Mouse (Mus musculus): Measurements from ENCODE around the gene Ccdc126. TPM values are rescaled to one million over a fixed set of nuclear protein-coding genes. Genes with fewer than 3 reads are reported as not detected.

The Ccdc126 gene
- polyA plus RNA-seq, 1 experiment from 2014 or later: 11.6 TPM

DNA sequence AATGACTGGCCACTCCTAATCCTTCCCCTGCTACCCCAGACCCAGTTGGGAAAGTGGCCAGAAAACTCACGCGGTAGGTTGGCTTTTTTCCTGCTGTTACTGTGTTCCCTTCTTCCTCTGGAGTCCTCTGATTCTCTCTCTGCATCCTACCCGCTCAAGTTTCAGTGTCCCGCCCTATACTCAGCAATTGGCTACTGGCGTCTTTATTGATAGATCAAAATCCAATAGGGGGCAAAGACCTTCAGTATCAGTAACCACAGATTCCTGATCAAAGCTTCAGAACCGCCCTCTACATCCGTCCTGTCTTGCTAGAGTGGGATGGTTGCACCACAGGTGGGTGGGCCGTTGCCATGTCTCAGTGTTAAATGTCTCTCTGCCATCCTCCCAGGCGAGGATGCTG lies 19.5 kb downstream of the Ccdc126 start:
- 0 out of 2 replicates have a peak, but pooled peaks cover 4% of the 10 kb centered on the region for H3K36me3 ChIP-seq (ENCODE audit: insufficient read depth, low read length)
- no peaks in the 10 kb centered on the region for H3K9me3 ChIP-seq (ENCODE audit: low read length)
- H3K9ac ChIP-seq (replicated peaks; ENCODE audit: low read length): no peak overlapping the region
- no peak overlapping the region for H3K4me2 ChIP-seq (replicated peaks; ENCODE audit: low read depth, low read length)
- ATAC-seq (ENCODE audit: low FRiP score, low TSS enrichment): no peak
- H3K4me3 ChIP-seq (ENCODE audit: low read length): no peak overlapping the region
- no peaks in the 10 kb centered on the region for H3K4me1 ChIP-seq (ENCODE audit: insufficient read depth, low read length)
- H3K27ac ChIP-seq (ENCODE audit: low read length): no peak overlapping the region
- no peaks in the 10 kb centered on the region for H3K27me3 ChIP-seq (ENCODE audit: insufficient read depth, low read length)
- WGBS: 32% methylated on average over 9 of the region's 9 CpGs

- Histone ChIP-seq H3K4me3 (ENCODE audit: low read length) (no peak overlapping the region), H3K36me3 (ENCODE audit: insufficient read depth, low read length) (0 out of 2 replicates have a peak, but pooled peaks cover under 1% of the 10 kb centered on the region), H3K27ac (ENCODE audit: low read length) (no peak overlapping the region), H3K27me3 (ENCODE audit: insufficient read depth, low read length) (no peaks in the 10 kb centered on the region), H3K9me3 (ENCODE audit: low read length) (no peaks in the 10 kb centered on the region), H3K4me1 (ENCODE audit: insufficient read depth, low read length) (no peaks in the 10 kb centered on the region), H3K4me2 (replicated peaks; ENCODE audit: low read depth, low read length) (no peak overlapping the region), H3K9ac (replicated peaks; ENCODE audit: low read length) (no peak overlapping the region)
- no peak for ATAC-seq (ENCODE audit: low FRiP score, low TSS enrichment)
- 29% methylated on average over 6 of the region's 6 CpGs for WGBS
Observed at GRCm38 (mm10) chr6:49339145-49339544, 20.1 kb downstream of the Ccdc126 start.

DNA sequence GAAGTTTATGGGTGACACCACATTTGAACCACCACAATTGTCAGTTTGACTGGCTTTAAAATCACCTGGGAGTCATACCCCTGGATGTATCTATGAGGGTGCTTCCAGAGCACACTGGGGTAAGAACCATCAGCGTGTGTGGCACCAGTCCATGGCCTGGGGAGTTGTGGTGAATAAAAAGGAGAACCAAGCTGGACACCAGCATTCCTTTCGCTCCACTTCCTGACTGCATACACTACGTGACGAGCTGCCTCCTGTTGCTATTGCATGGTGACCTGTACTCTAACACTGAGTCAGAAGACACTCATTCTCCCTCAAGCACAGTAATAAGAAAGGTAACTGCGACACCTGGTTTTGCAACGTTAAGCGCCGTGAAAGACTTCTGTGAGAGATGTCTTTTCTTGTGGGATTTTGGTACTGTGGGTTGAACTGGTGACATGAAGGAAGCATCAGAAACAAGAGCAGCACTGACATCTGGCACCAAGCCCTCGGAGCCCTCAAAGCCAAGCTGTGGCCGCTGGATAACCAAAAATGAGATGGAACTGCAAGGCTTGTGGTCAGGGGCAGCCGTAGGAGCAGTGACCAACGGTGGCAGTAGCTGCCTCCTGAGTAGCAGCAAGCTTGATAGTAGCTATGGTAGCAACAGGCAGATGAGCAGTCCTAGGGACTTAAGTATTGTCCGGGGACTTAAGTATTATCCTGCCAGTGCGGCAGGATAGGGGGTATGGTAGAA lies 24.8 kb downstream of the Ccdc126 start:
- no peak overlapping the region for H3K4me2 ChIP-seq (replicated peaks; ENCODE audit: low read depth, low read length)
- H3K27ac ChIP-seq (ENCODE audit: low read length): no peak overlapping the region
- H3K9ac ChIP-seq (replicated peaks; ENCODE audit: low read length): no peak overlapping the region
- ATAC-seq (ENCODE audit: low FRiP score, low TSS enrichment): no peak
- 80% methylated on average over 14 of the region's 14 CpGs for WGBS
- no peaks in the 10 kb centered on the region for H3K36me3 ChIP-seq (ENCODE audit: insufficient read depth, low read length)
- no peaks in the 10 kb centered on the region; the same call in 1 of the 2 replicates for H3K9me3 ChIP-seq (ENCODE audit: low read length)
- H3K4me1 ChIP-seq (ENCODE audit: insufficient read depth, low read length): no peaks in the 10 kb centered on the region
- no peaks in the 10 kb centered on the region for H3K27me3 ChIP-seq (ENCODE audit: insufficient read depth, low read length)
- no peak overlapping the region for H3K4me3 ChIP-seq (ENCODE audit: low read length)

- Histone ChIP-seq H3K4me3 (ENCODE audit: low read length) (no peak overlapping the region), H3K4me2 (replicated peaks; ENCODE audit: low read depth, low read length) (no peak overlapping the region), H3K9me3 (ENCODE audit: low read length) (no peaks in the 10 kb centered on the region; the same call in 1 of the 2 replicates), H3K36me3 (ENCODE audit: insufficient read depth, low read length) (no peaks in the 10 kb centered on the region), H3K27ac (ENCODE audit: low read length) (no peak overlapping the region), H3K27me3 (ENCODE audit: insufficient read depth, low read length) (no peaks in the 10 kb centered on the region), H3K4me1 (ENCODE audit: insufficient read depth, low read length) (no peaks in the 10 kb centered on the region), H3K9ac (replicated peaks; ENCODE audit: low read length) (no peak overlapping the region)
- WGBS: 85% methylated on average over 7 of the region's 7 CpGs
- ATAC-seq (ENCODE audit: low FRiP score, low TSS enrichment): no peak
Observed at GRCm38 (mm10) chr6:49349826-49350225, 30.8 kb downstream of the Ccdc126 start.

- Histone ChIP-seq H3K4me2 (replicated peaks; ENCODE audit: low read depth, low read length) (no peak overlapping the region), H3K36me3 (ENCODE audit: insufficient read depth, low read length) (no peaks in the 10 kb centered on the region), H3K9ac (replicated peaks; ENCODE audit: low read length) (no peak overlapping the region), H3K4me1 (ENCODE audit: insufficient read depth, low read length) (no peaks in the 10 kb centered on the region), H3K4me3 (ENCODE audit: low read length) (no peak overlapping the region), H3K9me3 (ENCODE audit: low read length) (no peaks in the 10 kb centered on the region), H3K27ac (ENCODE audit: low read length) (no peak overlapping the region), H3K27me3 (ENCODE audit: insufficient read depth, low read length) (no peaks in the 10 kb centered on the region)
- WGBS: 86% methylated on average over 3 of the region's 3 CpGs
- no peak for ATAC-seq (ENCODE audit: low FRiP score, low TSS enrichment)
Observed at GRCm38 (mm10) chr6:49354613-49355012, 35.5 kb downstream of the Ccdc126 start.

GRCm38 (mm10) chr6:49355171-49355570 lies 36.1 kb downstream of the Ccdc126 start:
- no peaks in the 10 kb centered on the region for H3K27me3 ChIP-seq (ENCODE audit: insufficient read depth, low read length)
- no peaks in the 10 kb centered on the region for H3K4me1 ChIP-seq (ENCODE audit: insufficient read depth, low read length)
- H3K4me3 ChIP-seq (ENCODE audit: low read length): no peak overlapping the region
- no peak overlapping the region for H3K9ac ChIP-seq (replicated peaks; ENCODE audit: low read length)
- no peak for ATAC-seq (ENCODE audit: low FRiP score, low TSS enrichment)
- no peaks in the 10 kb centered on the region for H3K9me3 ChIP-seq (ENCODE audit: low read length)
- no peak overlapping the region for H3K27ac ChIP-seq (ENCODE audit: low read length)
- H3K36me3 ChIP-seq (ENCODE audit: insufficient read depth, low read length): no peaks in the 10 kb centered on the region
- 72% methylated on average over 4 of the region's 4 CpGs for WGBS
- no peak overlapping the region for H3K4me2 ChIP-seq (replicated peaks; ENCODE audit: low read depth, low read length)

DNA sequence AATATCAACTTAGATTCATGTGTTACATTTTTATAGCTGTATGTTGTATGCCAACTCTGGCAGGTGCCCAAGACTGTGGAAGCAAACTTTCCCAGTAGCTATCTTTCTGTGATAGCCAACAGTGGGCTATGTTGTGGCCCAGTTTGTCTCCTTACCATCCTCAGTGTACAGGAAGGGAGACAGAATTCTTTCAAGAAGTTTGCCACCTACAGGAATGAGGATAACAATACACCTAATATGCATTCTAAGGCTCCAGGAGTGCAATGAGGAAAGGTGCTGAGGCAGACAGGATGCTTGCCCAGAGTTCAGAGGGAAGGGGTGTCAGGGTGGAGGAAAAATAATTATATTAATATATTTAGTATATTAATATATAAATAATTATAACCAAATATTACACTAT lies 41.3 kb downstream of the Ccdc126 start:
- peaks cover 3% of the 10 kb centered on the region; the same call in 1 of the 2 replicates for H3K4me1 ChIP-seq (ENCODE audit: insufficient read depth, low read length)
- no peak overlapping the region for H3K27ac ChIP-seq (ENCODE audit: low read length)
- H3K9ac ChIP-seq (replicated peaks; ENCODE audit: low read length): no peak overlapping the region
- H3K36me3 ChIP-seq (ENCODE audit: insufficient read depth, low read length): no peaks in the 10 kb centered on the region
- no peaks in the 10 kb centered on the region for H3K9me3 ChIP-seq (ENCODE audit: low read length)
- no peak overlapping the region for H3K4me3 ChIP-seq (ENCODE audit: low read length)
- ATAC-seq (ENCODE audit: low FRiP score, low TSS enrichment): no peak
- H3K27me3 ChIP-seq (ENCODE audit: insufficient read depth, low read length): no peaks in the 10 kb centered on the region
- no peak overlapping the region for H3K4me2 ChIP-seq (replicated peaks; ENCODE audit: low read depth, low read length)

DNA sequence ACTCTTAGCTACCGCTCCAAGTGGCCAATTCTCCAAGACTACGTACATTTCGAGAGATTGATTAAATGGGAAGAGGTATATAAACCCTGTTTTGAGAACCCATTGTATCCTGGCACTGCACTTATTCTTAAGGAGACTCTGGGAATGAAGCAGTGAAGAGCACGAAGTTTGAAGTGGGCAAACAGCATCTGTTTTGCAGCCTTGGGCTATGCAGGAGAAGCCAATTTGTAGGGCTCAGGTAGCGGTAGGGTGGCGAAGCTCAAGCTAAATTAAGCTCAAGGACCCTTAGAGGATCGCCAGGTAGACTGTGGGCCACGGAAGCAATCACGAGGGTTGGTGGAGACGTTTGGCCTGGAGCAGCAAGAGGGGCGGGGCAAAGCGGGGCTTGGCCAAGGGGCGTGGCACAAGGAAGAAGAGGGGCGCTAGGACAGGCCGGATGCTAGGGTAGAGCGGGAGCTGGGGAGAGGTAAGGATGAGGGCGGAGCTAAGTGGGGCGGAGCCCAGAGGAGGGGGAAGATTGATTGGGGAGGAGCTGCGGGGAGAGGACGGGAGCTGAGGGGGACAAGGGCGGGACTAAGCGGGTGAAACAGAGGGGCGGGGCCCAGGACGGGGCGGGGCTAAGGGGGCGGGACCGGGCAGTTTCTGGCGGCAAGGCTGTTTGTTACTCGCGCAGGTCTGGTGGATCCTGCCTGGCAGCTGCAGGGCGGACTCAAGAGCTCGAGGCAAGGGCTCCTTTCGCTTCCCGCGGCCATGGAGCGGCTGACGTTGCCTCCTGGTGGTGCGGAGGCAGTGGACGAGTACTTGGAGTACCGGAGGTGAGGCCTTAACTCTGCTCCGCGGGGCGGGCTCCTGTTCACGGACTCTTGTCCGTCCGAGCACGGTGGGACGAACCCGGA lies 48.3 kb downstream of the Ccdc126 start, which contains the start of gene Fam221a:
Gene Fam221a (plus strand): TSS at position 581 of the 896 bp plus-strand sequence.
- WGBS: 3% methylated on average over 44 of the region's 49 CpGs
- Histone ChIP-seq H3K36me3 (ENCODE audit: insufficient read depth, low read length) (no peaks in the 10 kb centered on the region), H3K4me1 (ENCODE audit: insufficient read depth, low read length) (peaks cover 7% of the 10 kb centered on the region), H3K9ac (replicated peaks; ENCODE audit: low read length) (peak within 1 kb of the TSS; percentile 80), H3K4me2 (replicated peaks; ENCODE audit: low read depth, low read length) (peak within 1 kb of the TSS; percentile 86), H3K4me3 (ENCODE audit: low read length) (peak within 1 kb of the TSS; percentile 64), H3K27ac (ENCODE audit: low read length) (peak within 1 kb of the TSS; percentile 75), H3K27me3 (ENCODE audit: insufficient read depth, low read length) (no peaks in the 10 kb centered on the region), H3K9me3 (ENCODE audit: low read length) (no peaks in the 10 kb centered on the region)
- ATAC-seq (ENCODE audit: low FRiP score, low TSS enrichment): peak; percentile 99

GRCm38 (mm10) chr6:49368212-49368611 lies 49.1 kb downstream of the Ccdc126 start:
- peak overlapping the region; percentile 80 for H3K9ac ChIP-seq (replicated peaks; ENCODE audit: low read length)
- H3K4me1 ChIP-seq (ENCODE audit: insufficient read depth, low read length): peaks cover 7% of the 10 kb centered on the region
- H3K36me3 ChIP-seq (ENCODE audit: insufficient read depth, low read length): no peaks in the 10 kb centered on the region
- ATAC-seq (ENCODE audit: low FRiP score, low TSS enrichment): no peak
- 35% methylated on average over 3 of the region's 3 CpGs for WGBS
- H3K9me3 ChIP-seq (ENCODE audit: low read length): no peaks in the 10 kb centered on the region
- H3K4me3 ChIP-seq (ENCODE audit: low read length): peak overlapping the region; percentile 64
- H3K27ac ChIP-seq (ENCODE audit: low read length): no peak overlapping the region
- no peaks in the 10 kb centered on the region for H3K27me3 ChIP-seq (ENCODE audit: insufficient read depth, low read length)
- H3K4me2 ChIP-seq (replicated peaks; ENCODE audit: low read depth, low read length): peak overlapping the region; percentile 86

GRCm38 (mm10) chr6:49372705-49373104 lies 53.6 kb downstream of the Ccdc126 start:
- no peaks in the 10 kb centered on the region for H3K36me3 ChIP-seq (ENCODE audit: insufficient read depth, low read length)
- H3K9me3 ChIP-seq (ENCODE audit: low read length): no peaks in the 10 kb centered on the region
- WGBS: 80% methylated on average over 4 of the region's 4 CpGs
- H3K4me1 ChIP-seq (ENCODE audit: insufficient read depth, low read length): peaks cover 7% of the 10 kb centered on the region
- H3K4me3 ChIP-seq (ENCODE audit: low read length): no peak overlapping the region
- H3K4me2 ChIP-seq (replicated peaks; ENCODE audit: low read depth, low read length): no peak overlapping the region
- no peak overlapping the region for H3K9ac ChIP-seq (replicated peaks; ENCODE audit: low read length)
- H3K27me3 ChIP-seq (ENCODE audit: insufficient read depth, low read length): no peaks in the 10 kb centered on the region
- H3K27ac ChIP-seq (ENCODE audit: low read length): no peak overlapping the region
- ATAC-seq (ENCODE audit: low FRiP score, low TSS enrichment): no peak
